Mouse (Mus musculus) Muller cell, postnatal 12 days (primary cell): Measurements from ENCODE around the gene Igfbp4.

Source experiments
- DNase-seq: peaks from one replicate; pipeline ENCODE4 v3.0.0-alpha.2; 2015; ENCODE audit errors: inconsistent ontology term

Igfbp4 gene

DNA sequence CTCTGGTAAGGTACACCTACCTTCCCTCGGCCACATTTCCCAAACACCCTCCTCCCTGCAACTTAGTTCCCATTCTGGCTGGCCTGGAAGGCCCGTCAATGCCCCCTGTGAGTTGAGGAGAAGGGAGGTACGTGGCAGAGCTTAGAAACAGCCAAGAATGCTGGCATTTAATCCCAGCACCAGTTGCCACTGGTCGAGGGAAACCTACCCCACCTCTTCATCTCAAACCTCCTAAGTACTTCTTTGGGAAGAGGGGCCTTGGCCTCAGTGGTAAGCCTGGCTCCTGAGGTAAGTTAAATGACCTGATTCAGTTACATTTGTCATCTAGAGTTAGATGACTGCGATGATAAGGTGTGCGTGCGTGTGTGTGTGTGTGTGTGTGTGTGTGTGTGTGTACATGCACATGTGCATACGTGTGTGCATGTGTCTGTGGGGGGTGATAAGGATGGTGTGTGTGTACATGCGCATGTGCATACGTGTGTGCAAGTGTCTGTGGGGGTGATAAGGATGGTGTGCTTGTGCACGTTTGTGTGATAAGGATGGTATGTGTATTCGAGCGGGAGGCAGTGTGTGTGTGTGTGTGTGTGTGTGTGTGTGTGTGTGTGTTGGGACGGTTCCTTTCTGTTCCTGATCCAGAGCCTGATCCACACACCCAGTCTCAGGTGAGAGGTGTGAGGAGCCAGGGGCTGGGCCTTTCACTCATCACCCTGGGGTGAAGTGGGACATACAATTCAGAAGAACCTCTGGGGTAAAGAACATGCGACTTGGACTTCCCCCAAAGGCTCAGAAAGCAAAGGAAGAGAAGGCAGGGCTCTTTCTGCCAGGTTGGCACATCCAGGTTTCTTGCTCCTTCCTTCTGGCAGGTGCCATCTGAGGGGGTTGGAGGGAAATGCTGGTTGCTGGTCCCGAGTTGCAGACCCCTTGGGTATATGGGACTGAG, 1.1 kb downstream of the Igfbp4 start:
- DNase-seq: no peak

DNA sequence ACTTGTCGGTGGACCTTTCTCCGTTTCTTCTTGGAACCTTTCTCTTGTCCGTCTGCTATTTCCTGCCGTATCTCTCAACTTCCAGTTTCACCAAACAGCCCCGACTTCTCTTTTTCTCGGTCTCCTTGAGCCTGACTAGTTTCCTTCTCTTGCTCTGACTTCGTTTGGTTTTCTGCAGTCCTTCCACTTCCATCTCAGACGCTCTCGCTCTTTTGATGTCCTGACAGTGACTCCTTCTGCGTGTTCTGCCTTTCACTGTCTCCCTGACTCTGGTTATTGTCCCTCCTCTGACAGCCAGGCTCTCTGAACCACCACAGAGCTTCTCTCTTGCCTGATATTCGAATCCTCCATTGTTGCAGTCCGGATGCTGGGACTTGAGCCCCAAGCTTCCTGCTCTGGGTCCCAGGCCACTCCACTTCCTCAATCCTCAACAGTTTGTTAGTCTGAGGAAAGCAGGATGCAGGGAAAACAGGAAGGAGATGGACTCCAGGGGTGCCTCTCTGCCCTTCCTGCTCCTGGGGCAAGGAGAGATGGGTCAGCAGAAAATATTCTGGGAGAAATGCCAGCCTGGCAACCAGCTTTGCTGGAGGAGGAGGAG, 1.9 kb downstream of the Igfbp4 start:
- peak; percentile 48 for DNase-seq

- no peak for DNase-seq
Observed at GRCm38 (mm10) chr11:99043632-99044031, 2.6 kb downstream of the Igfbp4 start.

- no peak for DNase-seq
Observed at GRCm38 (mm10) chr11:99044306-99044705, 3.3 kb downstream of the Igfbp4 start.

DNA sequence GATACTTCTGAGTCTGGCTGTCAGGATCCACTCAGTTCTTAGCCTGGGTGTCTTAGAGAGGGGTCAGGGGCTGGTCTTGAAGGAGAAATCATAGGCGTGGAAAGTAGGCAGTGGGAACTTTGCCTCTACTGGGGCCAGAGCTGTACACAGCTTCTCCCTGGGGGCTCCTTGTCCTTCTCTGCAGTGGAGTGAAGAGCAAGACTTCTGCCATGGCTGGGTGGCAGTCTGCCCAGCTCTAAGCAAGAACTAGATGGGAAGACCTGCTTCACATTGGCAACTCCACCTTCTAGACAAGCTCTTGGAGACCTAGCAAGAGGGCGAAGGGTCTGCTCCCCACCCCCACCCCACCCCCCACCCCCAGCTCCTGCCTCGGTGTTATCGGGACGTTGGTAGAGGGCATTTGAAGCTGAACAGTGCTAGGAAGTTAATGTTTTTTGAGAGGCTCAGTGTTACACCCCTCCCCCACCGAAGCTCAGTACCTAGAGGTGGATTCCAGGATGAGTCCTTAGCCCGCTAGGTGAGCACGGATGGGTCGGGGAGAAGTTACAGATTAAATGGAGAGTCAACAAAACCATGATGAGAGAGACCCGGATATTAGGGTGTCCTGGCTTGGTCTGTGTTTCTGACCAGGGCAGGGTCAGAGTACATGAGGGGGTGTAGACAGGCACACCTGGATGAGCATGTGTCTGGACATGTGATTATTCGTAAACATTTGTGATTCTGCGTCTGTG, 4.3 kb downstream of the Igfbp4 start:
- no peak for DNase-seq

GRCm38 (mm10) chr11:99047120-99047519, 6.1 kb downstream of the Igfbp4 start:
- no peak for DNase-seq

GRCm38 (mm10) chr11:99047643-99048042, 6.6 kb downstream of the Igfbp4 start:
- no peak for DNase-seq

DNA sequence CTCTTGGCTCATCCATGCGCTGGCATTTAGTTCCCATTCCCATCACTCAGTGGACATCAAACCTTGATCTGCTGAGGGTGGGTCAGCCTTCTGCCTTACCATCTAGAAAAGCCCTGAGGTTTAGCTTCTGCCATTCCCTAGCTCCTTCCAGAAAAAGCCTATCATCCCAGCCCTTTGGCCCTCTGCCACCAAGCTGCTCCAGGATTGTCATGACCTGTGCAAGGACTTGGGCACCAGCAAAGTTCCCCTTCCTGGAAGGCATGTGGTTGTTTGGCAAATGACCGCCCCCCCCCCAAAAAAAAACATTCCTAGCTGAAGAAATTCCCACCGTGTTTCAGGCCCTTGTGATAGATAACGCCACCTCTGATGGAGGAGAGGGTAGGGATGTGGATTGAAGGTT, 14.1 kb downstream of the Igfbp4 start:
- DNase-seq: no peak

DNA sequence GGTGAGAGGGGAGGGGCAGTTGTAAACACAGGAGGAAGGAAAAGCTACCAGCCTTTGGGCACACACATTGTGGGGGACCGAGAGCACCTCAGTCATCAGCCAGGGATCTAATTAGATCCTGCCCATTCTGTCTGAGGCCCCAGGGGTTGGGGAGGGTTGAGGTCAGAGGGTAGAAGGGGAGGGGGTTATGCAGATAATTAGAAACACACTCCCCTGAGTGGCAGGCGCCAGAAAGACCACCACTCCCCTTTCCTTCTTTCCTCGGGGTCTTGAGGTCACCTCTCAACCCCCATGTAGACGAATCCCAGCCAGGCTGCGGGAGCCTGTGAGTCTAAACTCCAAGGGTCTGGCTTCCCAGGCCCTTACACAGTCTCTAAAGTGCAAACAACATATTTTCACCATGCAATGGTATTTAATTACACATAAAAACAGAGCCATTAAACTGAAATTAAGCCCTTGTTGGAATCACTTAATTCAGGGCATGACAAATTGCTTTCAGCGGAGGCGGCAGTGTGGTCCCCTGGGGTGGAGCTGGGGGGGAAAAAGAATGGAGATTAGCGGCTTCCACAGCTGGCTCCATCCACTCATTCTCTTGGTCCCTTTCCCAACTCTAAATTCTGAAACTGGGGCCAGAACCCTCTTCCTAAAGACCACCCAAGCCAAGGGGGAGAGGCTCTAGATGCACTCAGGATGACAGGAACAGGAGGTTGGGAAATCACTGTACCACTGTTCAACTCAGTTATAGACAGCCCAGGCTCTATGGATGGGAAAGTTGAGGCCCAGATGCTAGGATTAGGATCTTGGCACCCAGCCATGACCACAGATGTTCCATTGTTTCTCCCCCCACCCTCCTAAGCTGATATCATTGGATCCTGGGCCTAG, 14.8 kb downstream of the Igfbp4 start:
- no peak for DNase-seq

- DNase-seq: no peak
Observed at GRCm38 (mm10) chr11:99060435-99060834, 19.4 kb downstream of the Igfbp4 start.

GRCm38 (mm10) chr11:99062661-99063060, 21.6 kb downstream of the Igfbp4 start:
- DNase-seq: no peak

DNA sequence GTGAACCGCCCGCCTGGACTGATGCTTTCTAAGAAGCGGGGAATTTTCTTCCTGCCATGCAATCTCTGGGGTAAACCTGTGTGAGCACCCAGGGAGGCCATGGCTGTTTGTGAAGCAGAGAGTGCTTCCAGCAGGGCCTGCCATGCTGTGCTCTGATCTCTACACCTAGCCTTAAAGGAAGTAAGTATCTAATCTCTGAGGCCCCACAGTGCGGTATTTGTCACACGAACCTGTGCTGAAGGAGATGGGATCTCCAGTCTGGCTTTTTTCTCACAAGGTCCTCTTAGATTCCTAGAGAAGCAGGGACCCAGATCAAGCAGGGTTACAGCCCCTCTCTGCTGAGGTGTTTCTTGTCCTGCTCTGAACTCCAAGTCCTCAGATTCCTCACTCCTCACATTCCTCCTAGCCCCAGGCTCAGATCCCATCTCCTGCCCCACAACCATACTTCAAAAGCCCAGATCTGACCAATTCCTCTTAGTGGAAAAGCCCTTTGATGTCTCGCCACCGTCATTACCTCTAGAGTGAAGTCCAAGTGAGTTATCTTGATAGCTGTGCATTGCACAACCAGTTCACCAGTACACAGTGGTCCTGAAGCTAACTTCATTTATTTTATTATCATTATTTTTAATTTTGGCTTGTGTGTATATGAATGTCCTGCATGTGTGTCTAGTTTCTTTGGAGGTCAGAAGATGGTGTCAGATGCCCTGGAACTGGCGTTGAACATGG, 22.5 kb downstream of the Igfbp4 start:
- DNase-seq: no peak

DNA sequence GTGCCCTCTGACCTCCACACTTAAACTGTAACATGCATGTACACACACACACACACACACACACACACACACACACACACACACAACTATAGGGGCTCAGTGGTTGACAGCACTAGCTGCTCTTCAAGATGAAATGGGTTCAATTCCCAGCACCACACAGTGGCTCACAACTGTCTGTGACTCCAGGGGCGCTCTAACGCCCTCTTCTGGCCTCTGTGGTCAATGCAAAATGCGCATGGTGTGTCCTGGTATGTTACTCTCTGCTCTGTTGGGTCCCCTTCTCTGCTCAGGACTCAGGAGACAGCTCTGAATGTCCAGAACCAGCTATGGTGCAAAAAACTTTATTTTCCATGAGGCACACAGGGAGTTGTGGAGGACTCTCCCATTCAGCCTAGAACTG, 24.3 kb downstream of the Igfbp4 start:
- DNase-seq: no peak

DNA sequence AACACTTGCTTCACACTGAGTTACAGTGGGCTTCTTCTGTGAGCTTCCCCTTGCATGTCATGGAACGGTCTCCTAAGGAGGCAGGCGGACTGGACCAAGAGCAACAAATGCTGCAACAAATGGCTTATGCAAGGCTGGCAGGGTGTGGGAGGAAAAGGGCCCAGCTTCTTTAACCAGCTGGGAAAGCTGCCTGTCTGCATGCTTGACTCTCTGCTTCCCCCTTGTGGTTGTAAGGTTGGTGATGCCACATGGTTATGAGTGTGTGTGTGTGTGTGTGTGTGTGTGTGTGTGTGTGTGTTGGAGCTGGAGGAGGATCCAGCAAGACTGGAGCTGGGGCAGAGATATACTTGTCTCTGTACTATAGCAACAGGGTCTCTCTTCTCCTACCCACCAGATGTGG, 24.9 kb downstream of the Igfbp4 start:
- DNase-seq: peak; percentile 73

DNA sequence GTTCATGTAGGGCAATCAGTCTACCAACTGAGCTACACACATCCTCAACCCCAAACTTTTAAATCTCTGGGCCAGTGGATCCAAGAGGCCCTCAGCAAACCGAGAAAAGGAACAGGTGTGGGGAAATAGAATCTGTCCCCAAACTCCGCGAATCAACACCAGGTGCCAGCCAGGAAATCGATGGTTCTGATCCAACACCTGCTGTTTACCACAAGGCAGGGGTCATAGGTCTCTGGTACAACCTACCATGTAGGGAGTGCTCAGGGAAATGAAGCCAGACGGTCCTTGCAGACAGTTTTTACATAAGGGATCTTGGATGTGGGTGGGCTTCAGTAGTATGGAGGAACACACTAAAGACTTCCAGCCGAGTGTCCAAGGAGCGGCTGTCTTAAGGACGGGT, 26.5 kb downstream of the Igfbp4 start:
- no peak for DNase-seq

- DNase-seq: no peak
Observed at GRCm38 (mm10) chr11:99068455-99068854, 27.4 kb downstream of the Igfbp4 start.

GRCm38 (mm10) chr11:99071866-99072265, 30.8 kb downstream of the Igfbp4 start:
- no peak for DNase-seq

- no peak for DNase-seq
Observed at GRCm38 (mm10) chr11:99073781-99074180, 32.7 kb downstream of the Igfbp4 start.

DNA sequence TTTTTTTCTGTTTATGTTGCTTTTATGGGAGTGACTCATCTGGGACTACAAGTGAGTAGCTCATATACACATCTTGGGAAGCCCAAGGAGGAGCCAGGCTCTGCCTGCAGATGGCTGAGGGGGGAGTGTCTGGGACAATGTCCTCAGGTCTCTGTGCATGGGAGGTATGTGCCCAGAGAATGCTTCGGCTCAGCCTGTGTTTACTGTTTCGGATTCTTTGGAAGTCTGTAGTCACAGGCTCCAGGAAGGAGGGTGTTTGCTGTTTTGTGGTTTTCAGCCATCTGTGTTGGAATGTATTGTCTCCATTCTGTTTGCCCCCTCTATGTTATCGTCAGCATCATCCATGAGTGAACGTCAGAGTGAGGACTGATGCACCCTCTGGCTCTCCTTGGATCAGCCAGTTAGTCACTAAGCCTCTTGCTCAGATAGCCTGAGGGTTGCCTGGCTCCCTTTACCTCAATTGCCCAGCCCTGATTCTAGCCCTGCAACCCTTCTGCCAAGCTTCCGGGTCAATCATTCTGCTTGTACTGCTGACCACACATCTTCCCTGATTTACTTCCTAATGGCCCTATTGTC, 35.8 kb downstream of the Igfbp4 start:
- DNase-seq: peak; percentile 79

GRCm38 (mm10) chr11:99077869-99078268, 36.8 kb downstream of the Igfbp4 start:
- no peak for DNase-seq
